Mouse (Mus musculus): ENCODE measurements around the gene Pmf1.

GRCm38 (mm10) chr3:88427342-88427905 lies 17.3 kb upstream of the Pmf1 start:
- no peak for TF ChIP-seq CTCF (IDR thresholded peaks at IDR 0.05; ENCODE audit: borderline replicate concordance, control insufficient read depth, extremely low read depth, insufficient read depth, low read length, poor library complexity)
- no peak for TF ChIP-seq POLR2A (IDR thresholded peaks at IDR 0.05; ENCODE audit: control insufficient read depth, extremely low read depth, insufficient read depth, low read length, poor library complexity)
